Mouse (Mus musculus) gastrocnemius, adult 8-10 months (tissue): ENCODE measurements around the gene Bloc1s1. TPM values are rescaled to one million over a fixed set of nuclear protein-coding genes. Genes with fewer than 3 reads are reported as not detected.

Source experiments
- DNase-seq, 2 experiments: peaks; one replicate each; pipeline ENCODE4 v3.0.0; 2022; ENCODE audit warnings: low spot score in 2 of 2
- total RNA-seq, 4 experiments: library from RNA; stranded (reverse); gene quantifications; 2 replicates each; pipeline ENCODE4 v1.2.4; 2022

The Bloc1s1 gene
- total RNA-seq, 4 experiments from 2014 or later: 119 to 153 (median 140) TPM

DNA sequence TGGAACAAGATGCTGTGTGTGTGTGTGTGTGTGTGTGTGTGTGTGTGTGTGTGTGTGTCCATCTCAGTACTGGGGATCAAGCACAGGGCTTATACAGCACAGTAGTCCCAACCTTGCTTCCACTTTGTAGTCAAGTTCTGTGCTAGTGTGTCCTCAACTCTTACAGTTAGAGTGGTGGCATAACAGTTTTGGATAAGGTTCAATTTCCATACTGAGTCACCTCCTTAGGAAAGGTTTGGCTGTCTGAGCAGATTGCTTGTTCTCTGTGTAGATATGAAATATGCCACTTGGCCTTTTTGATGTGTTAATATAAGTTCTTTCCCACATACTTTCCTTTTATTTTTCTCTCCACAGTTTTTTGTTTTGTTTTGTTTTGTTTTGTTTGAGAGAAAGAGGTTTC, 45.5 kb downstream of the Bloc1s1 start:
- no peak for DNase-seq

- DNase-seq: no peak
Measured at GRCm38 (mm10) chr10:128870341-128870740, 53.5 kb downstream of the Bloc1s1 start.

Other genes with a start within 250 kb of the Bloc1s1 start
- gene Suox, start 250.0 kb downstream of the Bloc1s1 start, total RNA-seq: 10 to 100 TPM; 32.2 to 37.4 (median 33.8) TPM
- 100 to 1,000 TPM in 3 of 4 experiments, 10 to 100 TPM in 1; 97.0 to 103 (median 102) TPM for gene Rab5b, start 227.8 kb downstream of the Bloc1s1 start, total RNA-seq
- gene Pmel, start 219.8 kb downstream of the Bloc1s1 start, total RNA-seq: under 1 TPM in 1 of 4 experiments, not detected in 3; 0.25 TPM
- 1 to 10 TPM; 2.5 to 3.4 (median 2.6) TPM for gene Cdk2, start 219.0 kb downstream of the Bloc1s1 start, total RNA-seq
- gene Dgka, start 179.2 kb downstream of the Bloc1s1 start, total RNA-seq: 10 to 100 TPM in 1 of 4 experiments, 1 to 10 TPM in 3; 7.5 to 10.0 (median 8.0) TPM
- 10 to 100 TPM; 10.2 to 14.0 (median 11.9) TPM for gene Pym1, start 176.1 kb downstream of the Bloc1s1 start, total RNA-seq
- gene Mmp19, start 133.1 kb downstream of the Bloc1s1 start, total RNA-seq: 1 to 10 TPM in 3 of 4 experiments, under 1 TPM in 1; 0.46 to 1.4 (median 1.1) TPM
- 10 to 100 TPM; 23.5 to 27.2 (median 26.1) TPM for gene Dnajc14, start 120.0 kb downstream of the Bloc1s1 start, total RNA-seq
- 1 to 10 TPM; 2.0 to 2.3 (median 2.2) TPM for gene Tmem198b, start 119.7 kb downstream of the Bloc1s1 start, total RNA-seq
- 10 to 100 TPM; 20.0 to 29.0 (median 24.0) TPM for gene Sarnp, start 106.7 kb downstream of the Bloc1s1 start, total RNA-seq
- gene Ormdl2, start 102.4 kb downstream of the Bloc1s1 start, total RNA-seq: 1 to 10 TPM; 2.1 to 3.8 (median 2.7) TPM
- gene Gdf11, start 32.3 kb downstream of the Bloc1s1 start, total RNA-seq: 1 to 10 TPM; 2.7 to 8.9 (median 5.9) TPM
- 100 to 1,000 TPM; 136 to 170 (median 151) TPM for gene Cd63, start 23.0 kb downstream of the Bloc1s1 start, total RNA-seq
- gene Rdh5, start 1.1 kb downstream of the Bloc1s1 start, total RNA-seq: 1 to 10 TPM; 3.1 to 4.2 (median 3.7) TPM
- gene Itga7, start 9.8 kb upstream of the Bloc1s1 start, total RNA-seq: 10 to 100 TPM; 63.3 to 69.0 (median 65.3) TPM
- gene Mettl7b, start 37.0 kb upstream of the Bloc1s1 start, total RNA-seq: under 1 TPM in 1 of 4 experiments, not detected in 3; 0.32 TPM
- not detected for gene Olfr9, start 65.4 kb upstream of the Bloc1s1 start, total RNA-seq
- gene Olfr763, start 86.8 kb upstream of the Bloc1s1 start, total RNA-seq: not detected
- gene Olfr764-ps1, start 115.9 kb upstream of the Bloc1s1 start, total RNA-seq: not detected
- not detected for gene Olfr765, start 126.0 kb upstream of the Bloc1s1 start, total RNA-seq
- gene Olfr766-ps1, start 144.9 kb upstream of the Bloc1s1 start, total RNA-seq: not detected
- gene Olfr767, start 158.9 kb upstream of the Bloc1s1 start, total RNA-seq: not detected
- gene Olfr768, start 175.3 kb upstream of the Bloc1s1 start, total RNA-seq: not detected
- gene Olfr769, start 193.8 kb upstream of the Bloc1s1 start, total RNA-seq: not detected
- gene Olfr770, start 215.0 kb upstream of the Bloc1s1 start, total RNA-seq: not detected
- not detected for gene Olfr771, start 240.7 kb upstream of the Bloc1s1 start, total RNA-seq